Mouse (Mus musculus) G1E (cell line): Measurements from ENCODE around the gene Daam1.

Experiments used
- CTCF ChIP-seq: IDR thresholded peaks from 2 replicates; pipeline ENCODE4 v1.5.1; 2012; ENCODE audit warnings: low read depth, low read length, inconsistent platforms, mixed read lengths
- GATA1 ChIP-seq: IDR thresholded peaks from 2 replicates; pipeline ENCODE4 v1.6.1; 2012; ENCODE audit warnings: borderline replicate concordance, low read length, inconsistent platforms, mixed read lengths
- GATA2 ChIP-seq: IDR thresholded peaks from 2 replicates; pipeline ENCODE4 v1.6.1; 2012; ENCODE audit warnings: low read depth, low read length, inconsistent platforms, borderline replicate concordance
- POLR2AphosphoS5 ChIP-seq: IDR thresholded peaks from 2 replicates; pipeline ENCODE4 v1.6.1; 2012; ENCODE audit warnings: low read depth, low read length, inconsistent platforms; ENCODE audit not compliant: insufficient replicate concordance
- TAL1 ChIP-seq: conservative IDR thresholded peaks from 2 replicates; pipeline ENCODE4 v1.6.1; 2012; ENCODE audit warnings: low read depth, low read length, inconsistent platforms, mixed read lengths

DNA sequence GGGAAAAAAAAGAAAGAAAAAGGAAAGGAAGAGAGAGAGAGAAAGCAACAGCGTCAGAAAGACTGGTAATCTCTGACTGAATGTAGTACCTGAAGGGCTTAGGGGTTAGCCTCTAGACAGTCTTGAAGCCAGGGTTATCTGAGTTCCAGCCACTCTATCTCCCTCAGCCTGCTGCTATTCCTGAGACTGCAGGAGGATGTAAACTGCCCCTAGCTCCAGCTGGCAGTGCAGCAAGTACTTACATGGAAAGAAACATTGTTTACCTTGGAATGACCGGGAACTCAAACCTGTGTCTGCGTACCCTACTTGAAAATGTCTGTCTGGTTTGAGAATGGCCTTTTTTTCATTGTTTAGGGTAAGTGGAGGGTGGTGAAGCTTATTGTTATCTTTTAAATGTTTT is 22.8 kb downstream of the Daam1 start:
- TF ChIP-seq CTCF = no peak
- no peak for TF ChIP-seq GATA1
- TF ChIP-seq GATA2 = no peak
- TF ChIP-seq POLR2AphosphoS5 = no peak
- TF ChIP-seq TAL1 = no peak
